Mouse (Mus musculus): Measurements from ENCODE around the gene Fam129c.

DNA sequence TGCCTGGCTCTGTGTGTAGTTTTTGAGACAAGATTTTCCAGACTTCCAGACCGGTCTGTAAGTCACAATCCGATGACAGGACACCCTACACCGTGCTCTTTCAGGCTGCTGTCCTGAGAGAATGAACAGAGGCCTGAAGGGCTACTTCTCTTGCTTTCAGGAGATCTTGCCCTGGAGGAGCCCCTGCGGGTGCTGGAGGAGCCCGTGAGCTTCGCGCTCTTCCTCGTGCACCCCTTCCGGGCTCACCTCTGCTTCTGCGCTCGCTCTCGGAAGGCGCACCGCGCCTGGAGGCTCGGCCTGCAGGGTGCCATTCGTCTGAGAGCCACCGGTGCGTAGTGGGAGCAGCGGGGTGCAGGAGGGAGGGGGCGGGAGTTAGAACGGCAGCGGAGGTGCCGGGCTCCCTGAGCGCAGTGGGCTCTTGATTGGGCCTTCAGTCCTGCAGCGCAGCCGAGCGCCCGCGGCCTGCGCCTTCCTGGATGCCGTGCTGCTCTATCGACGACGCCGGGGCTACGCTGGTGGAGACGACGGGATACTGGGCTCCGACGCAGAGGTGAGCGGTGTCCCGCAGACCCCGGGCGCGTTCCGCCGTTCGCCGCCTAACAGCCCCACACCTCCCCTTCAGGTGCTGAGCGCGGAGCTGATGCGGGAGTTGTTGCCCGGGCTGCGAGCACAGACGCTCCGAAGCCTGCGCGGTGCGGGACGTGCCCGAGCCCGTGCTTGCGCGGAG, 4.7 kb downstream of the Fam129c start:
- TF ChIP-seq CTCF (IDR thresholded peaks at IDR 0.05; ENCODE audit: low read depth) (no peak), EP300 (IDR thresholded peaks at IDR 0.05; ENCODE audit: low read depth) (no peak)
